Mouse (Mus musculus): Measurements from ENCODE around the gene H2al1j. TPM values are rescaled to one million over a fixed set of nuclear protein-coding genes. Genes with fewer than 3 reads are reported as not detected.
A peak's percentile ranks its signal among the peaks of the same experiment; 100 is the strongest.
"Not testable (repeated sequence)": the region's sequence is repeated elsewhere in the genome, so short reads cannot be mapped to it uniquely, and the experiment has no call there.

Gene H2al1j
- not detected in 2 replicates for total RNA-seq (2014; rRNA removed; ENCODE audit: low replicate concordance)
- not detected in 2 replicates for polyA plus RNA-seq (2015; fragmentation: Nextera tagmentation; extraction: Ambion mirVana)

GRCm38 (mm10) chrX:11327522-11327921 lies at the start of gene H2al1j:
Gene H2al1j (plus strand): TSS chrX:11327822.
- H3K9me3 ChIP-seq (replicated peaks; ENCODE audit: control insufficient read depth, low read length); DNase-seq (ENCODE audit: low spot score); H3K4me2 ChIP-seq (ENCODE audit: low read depth, low read length); H3K9ac ChIP-seq (replicated peaks; ENCODE audit: low read depth, low read length); ATAC-seq (ENCODE audit: insufficient read depth, low read depth); H3K4me1 ChIP-seq (ENCODE audit: control insufficient read depth, insufficient read depth); H3K27me3 ChIP-seq (ENCODE audit: control insufficient read depth, insufficient read depth, low read length); H3K4me3 ChIP-seq (ENCODE audit: low read depth, low read length); H3K36me3 ChIP-seq (replicated peaks; ENCODE audit: control insufficient read depth, insufficient read depth, low read length); H3K27ac ChIP-seq (ENCODE audit: low read depth): not testable (repeated sequence)
- whole genome bisulfite sequencing = 86% methylated on average over 2 of the region's 2 CpGs

DNA sequence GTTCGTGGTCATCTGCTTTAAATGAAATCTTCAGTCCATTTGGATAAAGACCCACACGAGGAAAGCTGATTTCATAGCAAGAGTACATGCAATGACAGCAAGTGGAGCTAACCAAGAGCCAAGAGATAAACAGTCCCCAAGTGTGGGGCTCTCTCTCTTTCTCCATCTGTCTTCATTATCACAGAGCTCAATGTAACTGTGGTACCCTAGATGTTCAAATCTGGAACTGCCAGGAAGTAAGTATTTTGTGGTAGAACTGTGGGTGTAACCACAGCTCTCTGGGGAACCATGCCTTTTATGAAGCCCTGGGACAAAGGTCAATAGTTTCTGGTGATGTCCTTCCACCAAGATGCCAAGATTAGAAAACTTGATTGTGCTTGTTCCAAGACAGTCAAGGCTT lies 46.9 kb upstream of the H2al1j start:
- Histone ChIP-seq H3K4me2 (ENCODE audit: low read depth, low read length) (no peak overlapping the region), H3K36me3 (replicated peaks; ENCODE audit: control insufficient read depth, insufficient read depth, low read length) (no peaks in the 10 kb centered on the region), H3K4me1 (ENCODE audit: control insufficient read depth, insufficient read depth) (no peaks in the 10 kb centered on the region), H3K27me3 (ENCODE audit: control insufficient read depth, insufficient read depth, low read length) (no peaks in the 10 kb centered on the region; the same call in 1 of the 2 replicates), H3K27ac (ENCODE audit: low read depth) (no peak overlapping the region), H3K9me3 (replicated peaks; ENCODE audit: control insufficient read depth, low read length) (no peaks in the 10 kb centered on the region), H3K4me3 (ENCODE audit: low read depth, low read length) (no peak overlapping the region), H3K9ac (replicated peaks; ENCODE audit: low read depth, low read length) (no peak overlapping the region)
- 48% methylated on average over 2 of the region's 2 CpGs for WGBS
- no peak for TF ChIP-seq CTCF (IDR thresholded peaks at IDR 0.05; ENCODE audit: low read depth)
- no peak for ATAC-seq (ENCODE audit: insufficient read depth, low read depth)
- DNase-seq (ENCODE audit: low spot score) = no peak

- Histone ChIP-seq H3K9ac (replicated peaks; ENCODE audit: low read depth, low read length) (no peak overlapping the region), H3K9me3 (replicated peaks; ENCODE audit: control insufficient read depth, low read length) (no peaks in the 10 kb centered on the region), H3K4me1 (ENCODE audit: control insufficient read depth, insufficient read depth) (no peaks in the 10 kb centered on the region), H3K4me2 (ENCODE audit: low read depth, low read length) (no peak overlapping the region), H3K36me3 (replicated peaks; ENCODE audit: control insufficient read depth, insufficient read depth, low read length) (no peaks in the 10 kb centered on the region), H3K27ac (ENCODE audit: low read depth) (no peak overlapping the region), H3K4me3 (ENCODE audit: low read depth, low read length) (no peak overlapping the region), H3K27me3 (ENCODE audit: control insufficient read depth, insufficient read depth, low read length) (0 out of 2 replicates have a peak, but pooled peaks cover 2% of the 10 kb centered on the region)
- 39% methylated on average over 14 of the region's 14 CpGs for WGBS
- DNase-seq (ENCODE audit: low spot score) (peak; percentile 46), ATAC-seq (ENCODE audit: insufficient read depth, low read depth) (peak; percentile 82)
- TF ChIP-seq CTCF (IDR thresholded peaks at IDR 0.05; ENCODE audit: low read depth) = no peak
- no peak for TF ChIP-seq EP300 (IDR thresholded peaks at IDR 0.05; ENCODE audit: low read depth)
Observed at GRCm38 (mm10) chrX:11288306-11288882, 39.2 kb upstream of the H2al1j start.

- WGBS = 64% methylated on average over 4 of the region's 4 CpGs
Observed at GRCm38 (mm10) chrX:11289244-11289643, 38.4 kb upstream of the H2al1j start.

GRCm38 (mm10) chrX:11298957-11299356 lies 28.7 kb upstream of the H2al1j start, which contains the start of gene H2al1a:
Gene H2al1a (plus strand): TSS chrX:11299257.
- not testable (repeated sequence) for H3K4me1 ChIP-seq (ENCODE audit: control insufficient read depth, insufficient read depth); H3K9me3 ChIP-seq (replicated peaks; ENCODE audit: control insufficient read depth, low read length); H3K4me2 ChIP-seq (ENCODE audit: low read depth, low read length); ATAC-seq (ENCODE audit: insufficient read depth, low read depth); H3K27me3 ChIP-seq (ENCODE audit: control insufficient read depth, insufficient read depth, low read length); H3K9ac ChIP-seq (replicated peaks; ENCODE audit: low read depth, low read length); DNase-seq (ENCODE audit: low spot score); H3K36me3 ChIP-seq (replicated peaks; ENCODE audit: control insufficient read depth, insufficient read depth, low read length); H3K27ac ChIP-seq (ENCODE audit: low read depth); H3K4me3 ChIP-seq (ENCODE audit: low read depth, low read length)
- WGBS = no CpG with 5 or more reads among the region's 3 CpGs

More at GRCm38 (mm10) chrX:11289244-11289643, 38.4 kb upstream of the H2al1j start:
- no peak for TF ChIP-seq EP300 (IDR thresholded peaks at IDR 0.05; ENCODE audit: low read depth)
- TF ChIP-seq CTCF (IDR thresholded peaks at IDR 0.05; ENCODE audit: low read depth) = no peak
- Histone ChIP-seq H3K4me1 (ENCODE audit: control insufficient read depth, insufficient read depth) (no peaks in the 10 kb centered on the region), H3K9me3 (replicated peaks; ENCODE audit: control insufficient read depth, low read length) (no peaks in the 10 kb centered on the region), H3K27ac (ENCODE audit: low read depth) (no peak overlapping the region), H3K27me3 (ENCODE audit: control insufficient read depth, insufficient read depth, low read length) (0 out of 2 replicates have a peak, but pooled peaks cover 2% of the 10 kb centered on the region), H3K4me3 (ENCODE audit: low read depth, low read length) (no peak overlapping the region), H3K36me3 (replicated peaks; ENCODE audit: control insufficient read depth, insufficient read depth, low read length) (no peaks in the 10 kb centered on the region), H3K4me2 (ENCODE audit: low read depth, low read length) (no peak overlapping the region), H3K9ac (replicated peaks; ENCODE audit: low read depth, low read length) (no peak overlapping the region)
- ATAC-seq (ENCODE audit: insufficient read depth, low read depth) (no peak), DNase-seq (ENCODE audit: low spot score) (no peak)

DNA sequence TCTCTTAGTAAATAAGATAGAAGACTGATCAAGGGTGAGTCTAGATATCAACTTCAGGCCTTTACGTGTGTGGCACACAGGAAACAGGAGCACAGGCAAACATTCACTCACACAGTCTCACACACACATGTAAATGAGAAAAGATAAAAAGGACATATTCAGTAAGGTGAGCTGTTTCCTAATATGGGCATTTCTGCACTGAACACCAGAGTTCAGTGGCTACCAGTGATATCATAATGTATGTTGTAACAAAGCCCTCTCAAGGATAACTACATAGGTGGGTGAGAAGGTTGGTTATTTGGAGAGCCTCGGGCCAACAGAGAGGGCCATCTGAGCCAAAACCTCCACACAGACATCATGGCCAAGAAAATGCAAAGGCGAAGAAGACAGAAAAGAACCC lies 25.5 kb upstream of the H2al1j start, which contains the start of gene H2al1b:
TSS of gene H2al1b (plus strand) at position 301 of the 400 bp plus-strand sequence.
- not testable (repeated sequence) for H3K27me3 ChIP-seq (ENCODE audit: control insufficient read depth, insufficient read depth, low read length); DNase-seq (ENCODE audit: low spot score); ATAC-seq (ENCODE audit: insufficient read depth, low read depth); H3K4me3 ChIP-seq (ENCODE audit: low read depth, low read length); H3K36me3 ChIP-seq (replicated peaks; ENCODE audit: control insufficient read depth, insufficient read depth, low read length); H3K9me3 ChIP-seq (replicated peaks; ENCODE audit: control insufficient read depth, low read length); H3K4me1 ChIP-seq (ENCODE audit: control insufficient read depth, insufficient read depth); H3K4me2 ChIP-seq (ENCODE audit: low read depth, low read length); H3K9ac ChIP-seq (replicated peaks; ENCODE audit: low read depth, low read length); H3K27ac ChIP-seq (ENCODE audit: low read depth)
- WGBS = 91% methylated on average over 1 of the region's 3 CpGs

- 75% methylated on average over 1 of the region's 6 CpGs for WGBS
- H3K4me2 ChIP-seq (ENCODE audit: low read depth, low read length); DNase-seq (ENCODE audit: low spot score); H3K9ac ChIP-seq (replicated peaks; ENCODE audit: low read depth, low read length); H3K27me3 ChIP-seq (ENCODE audit: control insufficient read depth, insufficient read depth, low read length); H3K4me3 ChIP-seq (ENCODE audit: low read depth, low read length); H3K4me1 ChIP-seq (ENCODE audit: control insufficient read depth, insufficient read depth); ATAC-seq (ENCODE audit: insufficient read depth, low read depth); H3K36me3 ChIP-seq (replicated peaks; ENCODE audit: control insufficient read depth, insufficient read depth, low read length); H3K27ac ChIP-seq (ENCODE audit: low read depth); H3K9me3 ChIP-seq (replicated peaks; ENCODE audit: control insufficient read depth, low read length): not testable (repeated sequence)
Observed at GRCm38 (mm10) chrX:11305355-11305754, 22.3 kb upstream of the H2al1j start, which contains the start of gene H2al1c. Gene H2al1c (plus strand): TSS chrX:11305655.

DNA sequence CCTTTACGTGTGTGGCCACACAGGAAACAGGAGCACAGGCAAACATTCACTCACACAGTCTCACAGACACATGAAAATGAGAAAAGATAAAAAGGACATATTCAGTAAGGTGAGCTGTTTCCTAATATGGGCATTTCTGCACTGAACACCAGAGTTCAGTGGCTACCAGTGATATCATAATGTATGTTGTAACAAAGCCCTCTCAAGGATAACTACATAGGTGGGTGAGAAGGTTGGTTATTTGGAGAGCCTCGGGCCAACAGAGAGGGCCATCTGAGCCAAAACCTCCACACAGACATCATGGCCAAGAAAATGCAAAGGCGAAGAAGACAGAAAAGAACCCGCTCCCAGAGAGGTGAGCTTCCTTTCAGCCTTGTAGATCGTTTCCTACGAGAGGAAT lies 19.1 kb upstream of the H2al1j start, which contains the start of gene H2al1d:
TSS of gene H2al1d (plus strand) at position 301 of the 400 bp plus-strand sequence.
- DNase-seq (ENCODE audit: low spot score); H3K9me3 ChIP-seq (replicated peaks; ENCODE audit: control insufficient read depth, low read length); H3K9ac ChIP-seq (replicated peaks; ENCODE audit: low read depth, low read length); H3K27ac ChIP-seq (ENCODE audit: low read depth); H3K36me3 ChIP-seq (replicated peaks; ENCODE audit: control insufficient read depth, insufficient read depth, low read length); ATAC-seq (ENCODE audit: insufficient read depth, low read depth); H3K4me1 ChIP-seq (ENCODE audit: control insufficient read depth, insufficient read depth); H3K4me3 ChIP-seq (ENCODE audit: low read depth, low read length); H3K27me3 ChIP-seq (ENCODE audit: control insufficient read depth, insufficient read depth, low read length); H3K4me2 ChIP-seq (ENCODE audit: low read depth, low read length): not testable (repeated sequence)
- WGBS = no CpG with 5 or more reads among the region's 6 CpGs

Data from heart, postnatal 0 days (tissue).